Mouse (Mus musculus) mouse trophoblast stem cell (cell line): Measurements from ENCODE around the gene Olfr8.
"Not testable (repeated sequence)": the region's sequence is repeated elsewhere in the genome, so short reads cannot be mapped to it uniquely, and the experiment has no call there.

Experiments used
- in situ Hi-C, 2 experiments: fragments of 300-500 bp; cut with MseI, MboI; formaldehyde crosslinking; loops; 2 replicates in 1 of 2; 3 replicates in 1 of 2; pipeline ENCODE4 v1.15.1; 2025

Olfr8 gene

GRCm38 (mm10) chr10:78950336-78950735 lies at the start of gene Olfr8:
TSS of gene Olfr8 (plus strand) at chr10:78950636.
- in situ Hi-C loops = not testable (repeated sequence)

- in situ Hi-C loops = not testable (repeated sequence)
Measured at GRCm38 (mm10) chr10:78912871-78913270, 37.6 kb upstream of the Olfr8 start, which contains the start of gene Olfr1354. TSS of gene Olfr1354 (plus strand) at chr10:78913171.

GRCm38 (mm10) chr10:78963009-78963408 lies 12.6 kb downstream of the Olfr8 start, which contains the start of gene Olfr1353:
TSS of gene Olfr1353 (plus strand) at chr10:78963309.
- in situ Hi-C loops = not testable (repeated sequence)

GRCm38 (mm10) chr10:78980750-78981149 lies 30.3 kb downstream of the Olfr8 start, which contains the start of gene Olfr1352:
TSS of gene Olfr1352 (plus strand) at chr10:78981050.
- in situ Hi-C loops = no loop called here
